Mouse (Mus musculus): ENCODE measurements at regions not wholly inside any gene's neighbourhood (a gene's known extent, or its start where the extent isn't known, plus 50 kb on each side); places are given as distances from the start of the nearest gene placed in this dataset.

- Histone ChIP-seq H3K4me1 (peaks cover 31% of the 10 kb centered on the region), H3K27ac (no peak overlapping the region), H3K27me3 (ENCODE audit: poor library complexity, severe bottlenecking) (peaks cover 7% of the 10 kb centered on the region; the same call in 1 of the 2 replicates), H3K4me3 (no peak overlapping the region), H3K9me3 (no peaks in the 10 kb centered on the region), H3K36me3 (replicated peaks) (no peaks in the 10 kb centered on the region)
- WGBS, result 90% methylated on average over 3 of the region's 3 CpGs
- no peak for DNase-seq (ENCODE audit: extremely low spot score, low spot score)
Observed at GRCm38 (mm10) chr11:6902991-6903390, 65.5 kb upstream of the Gm11983 start.

GRCm38 (mm10) chr11:6902271-6902670, 64.8 kb upstream of the Gm11983 start:
- peaks cover 31% of the 10 kb centered on the region for H3K4me1 ChIP-seq
- H3K9me3 ChIP-seq, result no peaks in the 10 kb centered on the region
- no peak overlapping the region for H3K4me3 ChIP-seq
- H3K27ac ChIP-seq, result no peak overlapping the region
- peaks cover 7% of the 10 kb centered on the region; the same call in 1 of the 2 replicates for H3K27me3 ChIP-seq (ENCODE audit: poor library complexity, severe bottlenecking)
- 78% methylated on average over 3 of the region's 3 CpGs for WGBS
- no peak for DNase-seq (ENCODE audit: extremely low spot score, low spot score)
- no peaks in the 10 kb centered on the region for H3K36me3 ChIP-seq (replicated peaks)

- peak; percentile 33 for DNase-seq (ENCODE audit: extremely low spot score, low spot score)
- peak overlapping the region; percentile 79 for H3K27ac ChIP-seq
- 37% methylated on average over 11 of the region's 11 CpGs for WGBS
Observed at GRCm38 (mm10) chr11:6900769-6901481, 63.5 kb upstream of the Gm11983 start.

GRCm38 (mm10) chr11:6900357-6900756, 62.9 kb upstream of the Gm11983 start:
- 36% methylated on average over 12 of the region's 12 CpGs for WGBS
- peak overlapping the region; percentile 79 for H3K27ac ChIP-seq
- peaks cover 29% of the 10 kb centered on the region for H3K4me1 ChIP-seq
- no peak for DNase-seq (ENCODE audit: extremely low spot score, low spot score)
- H3K36me3 ChIP-seq (replicated peaks), result no peaks in the 10 kb centered on the region
- H3K27me3 ChIP-seq (ENCODE audit: poor library complexity, severe bottlenecking), result peaks cover 7% of the 10 kb centered on the region; the same call in 1 of the 2 replicates
- no peaks in the 10 kb centered on the region for H3K9me3 ChIP-seq
- no peak overlapping the region for H3K4me3 ChIP-seq

More at GRCm38 (mm10) chr11:6900769-6901481, 63.5 kb upstream of the Gm11983 start:
- Histone ChIP-seq H3K9me3 (no peaks in the 10 kb centered on the region), H3K27me3 (ENCODE audit: poor library complexity, severe bottlenecking) (peaks cover 7% of the 10 kb centered on the region; the same call in 1 of the 2 replicates), H3K36me3 (replicated peaks) (no peaks in the 10 kb centered on the region), H3K4me3 (no peak overlapping the region), H3K4me1 (peaks cover 31% of the 10 kb centered on the region)

- no peaks in the 10 kb centered on the region for H3K9me3 ChIP-seq
- H3K27ac ChIP-seq, result 0 out of 2 replicates have a peak overlapping the region, but pooled peaks have one; percentile 12
- H3K4me3 ChIP-seq, result no peak overlapping the region
- no peak for DNase-seq (ENCODE audit: extremely low spot score, low spot score)
- peaks cover 7% of the 10 kb centered on the region; the same call in 1 of the 2 replicates for H3K27me3 ChIP-seq (ENCODE audit: poor library complexity, severe bottlenecking)
- no peaks in the 10 kb centered on the region for H3K36me3 ChIP-seq (replicated peaks)
- peaks cover 38% of the 10 kb centered on the region for H3K4me1 ChIP-seq
- WGBS, result 81% methylated on average over 13 of the region's 13 CpGs
Observed at GRCm38 (mm10) chr11:6899271-6900005, 62.0 kb upstream of the Gm11983 start.

GRCm38 (mm10) chr11:6898357-6899097, 61.1 kb upstream of the Gm11983 start:
- peaks cover 7% of the 10 kb centered on the region; the same call in 1 of the 2 replicates for H3K27me3 ChIP-seq (ENCODE audit: poor library complexity, severe bottlenecking)
- 89% methylated on average over 5 of the region's 5 CpGs for WGBS
- DNase-seq (ENCODE audit: extremely low spot score, low spot score), result no peak
- H3K4me3 ChIP-seq, result no peak overlapping the region
- peaks cover 39% of the 10 kb centered on the region for H3K4me1 ChIP-seq
- no peaks in the 10 kb centered on the region for H3K36me3 ChIP-seq (replicated peaks)
- H3K9me3 ChIP-seq, result no peaks in the 10 kb centered on the region
- H3K27ac ChIP-seq, result no peak overlapping the region

GRCm38 (mm10) chr11:6895786-6896093, 58.3 kb upstream of the Gm11983 start:
- Histone ChIP-seq H3K9me3 (no peaks in the 10 kb centered on the region), H3K27me3 (ENCODE audit: poor library complexity, severe bottlenecking) (no peaks in the 10 kb centered on the region), H3K4me1 (peaks cover 28% of the 10 kb centered on the region), H3K36me3 (replicated peaks) (no peaks in the 10 kb centered on the region), H3K27ac (0 out of 2 replicates have a peak overlapping the region, but pooled peaks have one; percentile 8), H3K4me3 (no peak overlapping the region)
- no peak for DNase-seq (ENCODE audit: extremely low spot score, low spot score)
- 63% methylated on average over 8 of the region's 8 CpGs for WGBS

GRCm38 (mm10) chr11:6894911-6895785, 57.7 kb upstream of the Gm11983 start:
- peaks cover 22% of the 10 kb centered on the region for H3K4me1 ChIP-seq
- H3K9me3 ChIP-seq, result no peaks in the 10 kb centered on the region
- H3K36me3 ChIP-seq (replicated peaks), result no peaks in the 10 kb centered on the region
- no peak overlapping the region for H3K4me3 ChIP-seq
- no peak overlapping the region for H3K27ac ChIP-seq
- no peak for DNase-seq (ENCODE audit: extremely low spot score, low spot score)
- H3K27me3 ChIP-seq (ENCODE audit: poor library complexity, severe bottlenecking), result no peaks in the 10 kb centered on the region
- WGBS, result 31% methylated on average over 7 of the region's 7 CpGs

- Histone ChIP-seq H3K36me3 (replicated peaks) (no peaks in the 10 kb centered on the region), H3K27me3 (ENCODE audit: poor library complexity, severe bottlenecking) (no peaks in the 10 kb centered on the region), H3K4me1 (peaks cover 11% of the 10 kb centered on the region), H3K4me3 (no peak overlapping the region), H3K9me3 (no peaks in the 10 kb centered on the region), H3K27ac (no peak overlapping the region)
- 84% methylated on average over 1 of the region's 1 CpGs for WGBS
- no peak for DNase-seq (ENCODE audit: extremely low spot score, low spot score)
Observed at GRCm38 (mm10) chr11:6893734-6894133, 56.3 kb upstream of the Gm11983 start.

GRCm38 (mm10) chr11:6893063-6893462, 55.6 kb upstream of the Gm11983 start:
- H3K4me1 ChIP-seq, result peaks cover 11% of the 10 kb centered on the region
- H3K9me3 ChIP-seq, result no peaks in the 10 kb centered on the region
- no peaks in the 10 kb centered on the region for H3K27me3 ChIP-seq (ENCODE audit: poor library complexity, severe bottlenecking)
- no peak overlapping the region for H3K27ac ChIP-seq
- DNase-seq (ENCODE audit: extremely low spot score, low spot score), result no peak
- H3K36me3 ChIP-seq (replicated peaks), result no peaks in the 10 kb centered on the region
- no peak overlapping the region for H3K4me3 ChIP-seq
- WGBS, result 92% methylated on average over 3 of the region's 3 CpGs

- 92% methylated on average over 5 of the region's 5 CpGs for WGBS
- H3K27me3 ChIP-seq (ENCODE audit: poor library complexity, severe bottlenecking), result no peaks in the 10 kb centered on the region
- H3K9me3 ChIP-seq, result no peaks in the 10 kb centered on the region
- DNase-seq (ENCODE audit: extremely low spot score, low spot score), result no peak
- H3K4me1 ChIP-seq, result peaks cover 11% of the 10 kb centered on the region
- H3K4me3 ChIP-seq, result no peak overlapping the region
- H3K27ac ChIP-seq, result no peak overlapping the region
- H3K36me3 ChIP-seq (replicated peaks), result no peaks in the 10 kb centered on the region
Observed at GRCm38 (mm10) chr11:6890450-6890849, 53.0 kb upstream of the Gm11983 start.

- no peak for DNase-seq (ENCODE audit: extremely low spot score, low spot score)
- no peak overlapping the region for H3K27ac ChIP-seq
Observed at GRCm38 (mm10) chr11:6889660-6890185, 52.3 kb upstream of the Gm11983 start.

More at GRCm38 (mm10) chr11:6889660-6890185, 52.3 kb upstream of the Gm11983 start:
- Histone ChIP-seq H3K4me3 (no peak overlapping the region), H3K9me3 (no peaks in the 10 kb centered on the region), H3K27me3 (ENCODE audit: poor library complexity, severe bottlenecking) (no peaks in the 10 kb centered on the region), H3K36me3 (replicated peaks) (no peaks in the 10 kb centered on the region), H3K4me1 (peaks cover 4% of the 10 kb centered on the region)
- WGBS, result 88% methylated on average over 8 of the region's 8 CpGs
